Mouse (Mus musculus) gastrocnemius, postnatal 25 days (tissue): ENCODE results near the gene Ttc39a. TPM values are rescaled to one million over a fixed set of nuclear protein-coding genes. Genes with fewer than 3 reads are reported as not detected.
"Not testable (repeated sequence)": the region's sequence is repeated elsewhere in the genome, so short reads cannot be mapped to it uniquely, and the experiment has no call there.

Experiments used
- DNase-seq: peaks from one replicate; pipeline ENCODE4 v3.0.0; 2022
- long read RNA-seq, 2 experiments: library from polyadenylated mRNA; stranded (forward); transcript quantifications; one replicate each; pipeline ENCODE4 v2.0.0; 2021
- total RNA-seq, 2 experiments: library from RNA; stranded (reverse); gene quantifications; 1 replicate in 1 of 2; 2 replicates in 1 of 2; pipeline ENCODE4 v1.2.3; 2021

Ttc39a gene
- total RNA-seq = under 1 TPM; 0.18 to 0.64 TPM
- long read RNA-seq, experiment 1 = 0 reads
- long read RNA-seq, experiment 2, partial matches to known transcripts = 0 of 4 reads
- long read RNA-seq, experiment 2, other reads (novel, unspliced or antisense) = 4 of 4 reads

DNA sequence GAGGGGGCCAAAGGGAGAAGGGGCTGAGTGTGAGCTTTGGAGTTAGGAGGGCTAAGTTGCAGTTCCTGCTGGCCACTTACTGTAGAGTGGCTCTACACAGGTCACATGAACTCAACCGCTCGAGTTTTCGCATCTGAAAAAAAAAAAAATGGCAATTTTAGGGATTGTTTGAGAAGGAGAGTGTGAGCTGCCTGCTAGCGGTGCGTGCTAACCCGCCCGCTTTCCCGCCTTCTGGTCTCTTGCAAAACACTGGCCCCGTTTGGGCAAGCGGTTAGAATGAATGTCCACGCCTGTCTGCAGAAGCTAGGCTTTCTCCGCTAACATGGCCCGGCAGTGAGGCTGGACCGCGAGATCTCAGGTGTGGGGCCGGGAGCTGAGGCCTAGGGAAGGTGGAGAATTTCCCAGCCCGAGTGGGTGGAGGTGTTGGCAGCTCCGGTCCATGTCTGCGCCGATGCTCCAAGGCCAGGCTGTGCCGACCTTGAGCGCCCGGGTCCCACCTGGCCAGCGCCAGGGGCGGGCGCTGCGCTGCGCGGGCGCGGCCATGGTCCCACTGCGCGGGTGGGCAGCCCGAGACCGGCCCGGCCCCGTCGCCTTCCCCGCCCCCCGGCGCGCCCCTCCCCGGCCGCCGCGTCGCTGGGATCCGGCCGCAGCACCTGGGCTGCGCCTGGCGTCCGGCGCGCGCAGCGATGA is at the start of gene Ttc39a:
Gene Ttc39a (plus strand): TSS at position 138 of the 690 bp plus-strand sequence.
- peak; percentile 22 for DNase-seq

DNA sequence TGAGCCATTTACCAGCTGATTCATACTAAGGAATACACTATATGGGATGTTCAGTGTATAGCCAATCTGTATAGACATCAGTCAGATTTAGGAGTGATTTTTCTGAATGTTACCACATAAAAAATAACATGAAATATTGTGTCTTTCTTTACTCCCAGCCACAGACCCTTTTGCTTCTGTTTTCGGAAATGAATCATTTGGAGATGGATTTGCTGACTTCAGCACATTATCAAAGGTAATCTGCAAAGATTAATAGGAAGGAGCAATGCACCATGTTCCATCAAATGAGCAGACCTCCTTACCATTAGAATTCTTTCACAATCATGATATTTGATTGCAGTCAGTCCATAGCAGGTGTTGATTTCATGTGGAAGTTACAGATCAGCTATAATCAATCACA is 28.3 kb upstream of the Ttc39a start:
- no peak for DNase-seq

DNA sequence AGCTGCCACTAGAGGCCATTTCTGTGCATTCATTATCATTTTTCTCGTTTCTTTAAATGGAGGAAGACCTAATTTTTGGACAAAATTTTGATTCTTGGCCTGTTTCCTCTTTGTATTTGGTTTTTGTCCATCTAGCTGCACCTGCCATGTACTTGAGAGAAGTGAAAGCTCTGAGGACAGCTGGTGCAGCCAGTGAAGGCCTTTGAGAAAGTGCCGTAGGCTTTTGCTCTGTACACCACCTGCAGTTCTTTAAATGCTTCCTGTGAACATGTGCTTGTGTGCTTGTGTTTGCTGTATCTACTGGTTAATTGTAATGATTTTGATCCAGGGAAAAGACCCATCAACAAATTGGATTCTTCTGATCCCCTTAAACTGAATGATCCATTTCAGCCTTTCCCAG is 24.0 kb upstream of the Ttc39a start:
- no peak for DNase-seq

DNA sequence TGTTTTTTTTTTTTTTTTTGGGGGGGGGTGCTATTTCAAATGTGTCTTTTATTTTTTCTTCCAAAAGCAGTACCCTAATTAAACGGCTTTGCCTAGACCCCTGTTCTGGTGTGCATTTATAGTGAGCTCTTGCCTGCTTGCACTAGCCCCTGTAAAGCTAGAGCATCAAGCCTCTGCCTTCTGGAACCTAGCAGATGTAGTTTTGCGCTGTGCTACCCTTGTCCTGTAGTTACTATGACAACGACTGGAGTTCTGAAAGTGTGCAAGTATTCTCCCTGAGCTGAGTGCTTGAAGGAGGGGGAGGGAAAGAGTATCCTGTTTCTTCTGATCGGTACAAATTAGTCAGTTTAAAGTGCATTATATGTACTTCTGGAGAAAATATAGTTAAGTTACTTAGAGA is 20.8 kb upstream of the Ttc39a start:
- no peak for DNase-seq

DNA sequence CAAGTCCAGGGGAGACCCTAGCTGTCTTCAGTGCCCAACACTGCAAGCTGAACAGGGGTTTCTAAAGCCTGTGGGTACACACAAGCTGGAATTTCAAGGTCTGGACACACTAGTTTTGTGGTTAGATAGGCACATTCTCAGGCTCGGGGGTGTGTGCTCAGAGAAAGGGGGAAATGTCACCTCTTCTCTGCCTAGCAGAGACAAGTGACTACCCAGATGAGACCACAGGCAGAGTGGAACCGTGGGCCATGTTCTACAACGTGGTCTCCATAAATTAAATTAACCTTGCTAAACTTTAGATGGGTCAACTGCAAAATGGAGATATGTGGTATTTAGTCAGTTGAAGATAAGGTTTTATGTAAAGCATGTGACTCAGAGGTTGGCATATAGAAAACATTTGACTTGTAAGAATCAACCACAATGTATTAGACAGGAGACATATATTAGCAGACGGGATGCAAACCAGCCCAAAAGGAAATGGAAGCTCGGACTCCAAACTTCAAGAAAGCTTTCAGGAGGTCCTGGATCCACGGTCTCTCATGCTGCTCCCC is 13.1 kb upstream of the Ttc39a start:
- no peak for DNase-seq

DNA sequence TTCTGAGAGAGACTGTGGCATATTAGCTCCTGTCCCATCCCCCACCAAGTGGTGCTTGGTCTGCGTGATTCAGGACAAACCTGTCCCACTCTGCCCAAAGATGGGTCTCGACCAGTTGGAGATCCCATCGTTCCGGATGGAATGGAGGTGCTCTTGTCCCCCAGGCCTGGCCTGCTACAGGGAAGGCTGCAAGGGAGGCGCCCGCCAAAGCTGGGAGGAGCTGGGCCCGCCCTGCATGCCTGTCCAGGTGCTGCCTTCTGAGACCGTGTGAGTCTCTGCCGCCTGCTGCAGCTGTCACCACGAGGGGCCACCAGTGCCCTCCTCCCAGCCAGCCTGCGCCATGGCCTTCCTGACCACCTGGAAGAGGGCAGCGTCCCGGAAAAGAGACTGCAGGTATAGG is 12.5 kb upstream of the Ttc39a start:
- no peak for DNase-seq

DNA sequence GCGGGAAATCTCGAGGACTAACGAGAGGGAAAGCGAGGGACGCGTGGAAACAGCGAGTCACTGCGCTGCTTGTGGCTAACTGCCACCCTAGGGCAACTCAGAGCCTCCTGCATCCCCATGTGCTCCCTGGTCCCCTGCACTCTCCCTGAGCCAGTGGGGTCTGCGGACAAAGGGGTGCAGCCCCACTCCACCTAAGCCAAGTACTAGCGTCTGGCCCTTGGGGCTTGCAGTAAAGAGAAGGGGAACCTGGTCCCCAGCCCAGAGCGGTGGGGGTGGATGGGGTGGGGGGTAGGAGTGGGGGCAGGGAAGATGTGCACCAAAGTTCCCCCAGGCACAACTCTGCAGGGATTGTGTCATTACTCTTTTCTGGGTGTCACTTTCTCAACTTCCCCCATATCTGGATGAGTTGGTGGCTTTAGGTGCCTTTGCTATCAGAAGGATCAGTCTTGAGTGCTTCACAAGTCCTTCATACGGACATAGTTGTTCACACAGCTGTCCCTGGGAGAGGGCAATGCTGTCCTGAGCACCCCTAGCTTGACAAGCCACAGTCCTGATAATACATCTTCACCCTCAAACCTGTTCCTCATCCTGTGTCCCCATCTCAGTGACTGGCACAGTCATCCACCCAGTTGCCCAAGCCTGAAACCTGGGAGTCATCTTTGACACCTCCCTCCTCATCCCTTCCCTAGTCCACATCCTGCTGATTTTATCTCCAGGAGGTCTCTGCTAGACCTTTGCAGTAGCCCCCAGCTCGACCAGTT is 11.9 kb upstream of the Ttc39a start:
- DNase-seq = no peak

DNA sequence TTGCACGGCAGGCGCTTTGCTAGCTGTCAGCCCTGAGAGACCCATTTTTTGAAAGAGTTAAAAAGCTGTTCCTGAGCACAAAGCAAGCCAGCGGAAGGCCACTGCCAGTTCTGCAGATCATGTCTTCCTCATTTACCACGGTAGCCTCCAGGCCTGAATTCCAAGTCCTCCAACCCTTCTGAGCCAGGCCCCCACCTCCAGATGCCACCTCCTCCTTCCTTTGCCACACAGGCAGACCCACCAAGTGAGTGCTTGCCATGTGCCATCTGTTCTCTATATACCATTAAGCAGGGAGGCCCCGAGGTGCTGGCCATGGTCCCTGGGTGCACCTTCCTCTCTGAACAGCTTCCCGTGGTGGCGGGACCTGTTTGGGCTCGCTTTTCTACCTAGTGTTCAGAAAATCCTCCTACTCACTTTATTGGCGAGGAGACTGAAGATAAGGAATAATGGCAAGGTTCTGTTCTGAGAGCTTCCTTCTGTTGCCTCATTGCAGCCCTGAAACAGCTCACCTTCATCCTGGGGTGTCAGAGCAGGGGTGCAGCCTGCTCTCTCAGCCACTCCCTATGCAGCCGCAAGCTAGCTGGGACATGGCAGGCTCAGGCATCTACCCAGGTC is 6.0 kb upstream of the Ttc39a start:
- no peak for DNase-seq

DNA sequence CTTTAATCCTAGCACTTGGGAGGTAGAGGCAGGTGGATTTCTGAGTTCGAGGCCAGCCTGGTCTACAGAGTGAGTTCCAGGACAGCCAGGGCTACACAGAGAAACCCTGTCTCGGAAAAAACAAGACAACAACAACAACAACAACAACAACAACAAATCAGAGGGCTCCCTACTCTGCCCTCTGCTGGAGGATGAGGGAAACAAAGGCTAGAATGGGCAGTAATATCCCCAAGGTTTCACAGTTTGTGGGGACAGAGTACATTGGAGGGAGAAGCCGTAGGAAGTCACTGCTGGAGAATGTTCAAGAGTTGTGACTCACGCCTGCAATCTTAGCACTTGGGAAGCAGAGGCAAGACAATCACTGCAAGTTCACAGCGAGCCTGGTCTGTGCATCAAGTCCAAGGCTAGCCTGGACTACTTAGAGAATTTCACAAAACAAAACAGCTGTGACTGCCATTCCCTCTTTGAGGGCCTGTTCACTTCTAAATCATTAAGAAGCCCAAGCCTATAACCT is 5.2 kb upstream of the Ttc39a start:
- DNase-seq = no peak

DNA sequence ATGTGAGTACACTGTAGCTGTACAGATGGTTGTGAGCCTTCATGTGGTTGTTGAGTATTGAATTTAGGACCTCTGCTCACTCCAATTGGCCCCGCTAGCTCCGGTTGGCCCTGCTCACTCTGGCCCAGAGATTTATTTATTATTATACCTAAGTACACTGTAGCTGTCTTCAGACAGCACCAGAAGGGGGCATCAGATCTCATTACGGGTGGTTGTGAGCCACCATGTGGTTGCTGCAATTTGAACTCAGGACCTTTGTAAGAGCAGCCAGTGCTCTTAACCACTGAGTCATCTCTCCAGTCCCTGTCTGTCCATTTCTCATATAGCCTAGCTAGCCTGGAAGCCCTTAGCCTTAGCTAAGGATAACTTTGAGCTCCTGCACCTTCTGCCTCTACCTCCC is 1.5 kb upstream of the Ttc39a start:
- DNase-seq = not testable (repeated sequence)

DNA sequence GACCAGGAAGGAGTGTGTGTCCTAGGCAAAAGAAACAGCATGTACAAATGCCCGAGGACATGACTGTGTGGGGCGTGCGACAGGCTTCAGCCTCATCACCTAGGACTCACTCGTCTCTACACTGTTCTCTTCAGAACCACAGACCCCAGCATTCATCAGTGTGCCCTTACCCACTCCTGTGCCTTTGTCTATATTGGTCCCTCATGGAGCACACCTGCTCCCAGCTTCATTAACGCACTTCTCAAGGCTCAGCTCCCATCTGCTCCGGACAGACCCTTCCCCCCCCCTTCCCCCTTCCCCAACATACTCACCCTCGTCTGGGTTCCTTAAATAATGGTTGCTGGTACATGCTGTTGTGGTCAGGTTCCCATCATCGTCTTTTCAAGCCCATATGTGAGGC is 1.0 kb upstream of the Ttc39a start:
- DNase-seq = no peak

DNA sequence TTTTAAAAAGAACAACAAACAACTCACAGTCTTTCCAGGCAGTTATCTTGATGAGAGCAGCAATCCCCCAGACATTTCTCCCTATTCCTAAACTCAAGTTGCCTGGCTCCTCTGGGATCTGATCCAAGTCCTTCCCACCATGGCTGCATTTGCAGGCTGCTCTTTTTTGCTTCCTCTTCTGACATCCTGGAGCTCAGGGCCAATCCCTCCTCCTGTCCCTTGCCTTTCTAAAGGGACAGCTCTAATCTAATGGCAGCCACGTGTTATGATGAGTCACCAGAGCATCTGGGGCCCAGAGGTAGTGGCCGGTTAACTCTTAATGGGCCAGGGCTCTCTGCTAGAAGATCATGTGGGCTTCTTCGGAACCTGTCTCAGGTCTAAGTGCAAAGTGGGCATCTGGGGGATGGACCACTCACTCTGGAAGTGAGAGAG is 353 bp upstream of the Ttc39a start:
- DNase-seq = peak; percentile 78

DNA sequence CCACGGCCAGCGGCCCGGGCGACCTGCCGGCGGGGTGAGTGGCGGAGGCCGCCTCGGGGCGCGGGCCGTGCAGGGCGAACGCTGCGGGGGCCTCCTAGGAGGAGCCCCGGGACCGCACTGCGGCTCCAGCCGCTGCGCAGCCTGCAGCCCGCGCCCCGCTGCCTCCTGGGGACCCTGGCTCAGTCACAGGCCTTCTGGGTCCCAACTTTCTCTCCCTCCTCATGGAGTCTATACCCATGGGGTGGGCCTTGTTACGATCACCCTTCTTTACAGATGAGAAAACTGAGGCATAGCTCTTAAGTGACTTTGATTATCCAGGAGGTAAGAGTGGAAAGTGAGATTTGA is 725 bp downstream of the Ttc39a start:
- no peak for DNase-seq

DNA sequence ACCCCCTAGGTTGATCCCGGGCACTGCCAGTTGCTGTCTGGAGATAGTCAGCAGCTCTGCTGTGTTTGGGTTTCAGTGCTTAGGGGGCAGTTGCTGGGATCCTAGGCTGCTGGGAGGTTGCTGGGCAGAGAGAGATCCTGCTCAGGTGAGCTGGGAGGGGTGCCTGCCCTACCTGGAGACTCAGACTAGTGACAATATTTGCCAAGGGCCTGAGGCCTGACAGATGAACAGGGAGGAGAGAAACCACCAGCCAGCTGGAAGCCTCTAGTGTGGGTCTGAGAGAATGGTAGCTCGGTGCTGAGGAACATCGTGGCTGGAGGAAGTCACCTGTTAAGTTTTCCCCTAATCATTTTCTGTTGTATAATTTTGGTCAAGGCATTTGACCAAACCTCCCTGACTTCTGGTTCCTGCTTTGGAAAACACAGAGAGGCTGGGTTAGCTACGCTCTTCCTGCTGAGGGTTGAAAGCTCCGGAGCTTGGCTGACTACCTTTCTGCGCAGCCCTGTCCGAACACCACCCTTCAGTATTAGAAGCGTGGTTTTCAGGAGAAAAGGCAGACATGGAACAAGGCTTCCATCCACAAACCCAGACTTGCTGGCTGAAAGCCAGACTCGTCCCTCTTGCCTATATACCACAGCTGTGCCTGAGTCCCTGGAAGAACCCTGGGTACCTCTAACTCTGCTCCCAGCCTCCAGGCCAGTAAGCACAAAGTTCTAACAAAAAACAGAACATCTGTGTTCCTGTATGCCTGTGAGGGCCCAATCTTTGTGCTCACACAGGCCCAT is 1.5 kb downstream of the Ttc39a start:
- no peak for DNase-seq

DNA sequence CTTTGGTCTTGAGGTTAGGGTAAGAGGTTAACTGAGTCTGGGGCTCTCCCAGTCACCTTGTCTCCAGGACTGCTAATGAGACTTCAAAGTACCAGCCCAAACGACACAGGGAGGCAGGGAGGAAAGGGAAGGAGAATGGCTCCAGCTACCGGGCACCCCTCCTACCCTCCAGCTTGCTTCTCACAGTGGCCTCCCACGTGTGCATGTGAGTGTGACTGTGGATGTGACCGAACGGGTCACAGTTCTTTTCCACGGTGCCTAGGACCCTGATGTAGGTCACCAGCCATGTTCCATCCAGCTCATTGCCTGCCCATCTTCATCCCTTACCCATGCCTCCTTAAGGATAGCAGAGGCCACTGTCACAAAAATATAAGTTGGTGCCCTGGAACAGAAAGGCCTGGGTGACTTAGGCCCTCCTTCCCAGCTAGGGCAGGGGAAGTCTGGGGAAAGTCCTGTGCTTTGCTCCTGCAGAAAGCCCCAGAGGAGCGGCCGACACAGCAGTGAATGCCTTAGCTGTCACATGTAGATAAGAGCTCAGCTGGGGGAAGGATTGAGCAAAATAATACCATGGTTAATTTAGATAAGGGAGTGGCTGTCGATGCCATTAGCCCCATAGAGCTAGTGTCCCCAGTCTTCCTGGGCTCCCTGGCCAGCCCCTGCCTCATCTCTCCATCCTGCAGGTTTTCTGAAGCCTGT is 4.4 kb downstream of the Ttc39a start:
- no peak for DNase-seq

DNA sequence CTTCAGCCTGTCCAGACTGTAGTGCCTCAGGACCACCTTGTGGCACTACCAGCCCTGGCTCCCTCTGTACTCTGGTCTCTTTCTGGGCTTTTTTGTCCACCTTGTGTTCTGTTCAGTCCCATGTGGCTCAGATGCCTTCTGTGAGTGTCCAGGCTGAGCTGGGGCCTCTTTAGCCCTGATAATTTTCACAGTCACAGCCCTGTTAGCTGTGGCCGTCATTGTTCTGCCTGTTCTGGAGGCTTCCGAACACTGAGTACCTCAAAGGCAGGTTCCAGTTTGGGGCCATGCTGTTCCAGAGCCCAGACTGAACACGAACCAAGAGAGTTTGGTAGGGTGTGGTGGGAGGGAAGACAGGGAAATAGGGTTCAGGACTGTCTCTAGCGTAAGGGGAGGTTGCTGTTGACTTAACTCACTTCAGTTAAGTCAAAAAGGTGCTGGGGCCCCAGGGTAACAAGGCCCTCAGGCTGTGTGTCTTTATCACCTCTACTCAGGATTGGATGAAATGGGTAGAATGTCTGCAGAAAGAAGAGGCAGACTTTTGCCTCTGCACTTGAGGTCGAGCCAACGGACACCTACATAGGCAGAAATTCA is 5.0 kb downstream of the Ttc39a start:
- no peak for DNase-seq

DNA sequence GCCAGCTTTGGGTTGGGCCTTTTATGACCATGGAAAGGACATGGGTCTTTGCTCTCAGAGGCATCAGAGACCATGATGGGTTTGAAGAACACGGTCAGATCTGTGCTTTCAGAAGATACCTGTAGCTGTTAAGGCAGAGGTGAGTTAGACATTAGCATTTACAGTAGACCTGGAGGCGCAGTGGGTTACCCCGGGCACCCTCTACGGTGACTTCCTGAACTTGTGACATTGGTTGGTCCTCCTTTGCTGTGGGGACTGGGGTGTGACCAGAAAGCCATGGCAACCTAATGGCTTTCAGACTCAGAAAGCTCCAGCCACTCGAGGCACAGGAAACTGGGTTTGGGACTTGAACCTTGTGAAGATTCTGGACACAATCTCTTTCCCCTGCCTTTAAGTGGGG is 5.8 kb downstream of the Ttc39a start:
- DNase-seq = no peak

DNA sequence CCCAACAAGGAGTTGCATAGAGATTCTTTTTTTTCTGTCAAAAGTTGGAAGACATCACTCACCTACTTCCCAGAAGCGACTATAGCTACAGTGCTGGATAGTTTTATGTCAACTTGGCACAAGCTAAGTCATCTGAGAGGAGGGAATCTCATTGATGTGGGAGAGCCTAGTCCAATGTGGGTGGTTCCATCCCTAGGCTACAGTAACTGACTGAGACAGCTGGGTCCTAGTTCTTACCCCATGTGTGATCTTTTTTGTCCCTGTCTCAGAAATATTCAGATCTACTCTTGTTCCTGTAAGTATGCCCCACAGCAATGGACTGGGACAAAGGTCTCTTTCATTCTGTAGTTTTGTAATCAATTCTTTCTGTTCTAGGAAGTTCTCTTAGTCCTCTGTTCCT is 11.6 kb downstream of the Ttc39a start:
- DNase-seq = no peak

DNA sequence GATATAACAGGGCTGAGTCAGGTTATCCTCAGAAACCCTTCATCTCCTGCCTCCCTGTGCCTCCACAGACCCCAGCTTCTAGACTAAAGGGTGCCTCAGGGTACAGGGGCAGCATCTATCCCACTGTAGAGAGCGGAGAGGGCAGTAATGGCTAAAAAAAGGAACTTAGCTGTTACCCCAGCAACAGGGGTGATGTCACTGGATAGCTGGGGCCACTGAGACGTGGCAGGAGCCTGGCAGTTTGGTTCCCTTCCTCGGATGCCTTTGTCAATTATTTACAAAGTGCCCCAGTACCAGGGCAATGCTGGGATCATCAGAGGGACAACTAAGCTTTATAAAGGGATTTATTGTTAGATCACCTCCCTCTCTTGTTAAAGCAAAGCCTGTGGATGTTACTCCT is 12.6 kb downstream of the Ttc39a start:
- no peak for DNase-seq

DNA sequence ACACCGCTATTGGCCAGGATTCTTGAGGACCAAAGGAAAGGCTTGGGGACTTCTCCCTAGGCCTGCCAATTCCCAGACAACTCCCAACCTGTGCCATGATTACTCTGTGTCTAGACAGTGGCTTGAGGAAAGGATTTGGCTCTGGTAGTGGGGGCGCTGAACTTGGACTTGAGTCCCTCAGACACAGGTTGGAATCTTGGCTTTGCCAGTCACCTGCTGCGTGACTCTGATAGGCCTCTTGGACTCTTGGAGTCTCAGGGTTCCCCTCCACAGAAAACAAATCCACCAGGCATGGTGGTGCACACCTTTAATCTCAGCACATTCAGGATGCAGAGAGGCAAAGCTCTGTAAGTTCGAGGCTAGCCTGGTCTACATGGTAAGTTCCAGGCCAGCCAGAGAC is 13.1 kb downstream of the Ttc39a start:
- no peak for DNase-seq
